Mouse (Mus musculus) cerebellum, adult 2 months (tissue): ENCODE measurements around the gene Sash1.

Experiments used
- CTCF ChIP-seq: fragments of 200-500 bp; IDR thresholded peaks from 2 replicates; pipeline ENCODE4 v1.5.1; 2011; ENCODE audit warnings: low read depth, mild to moderate bottlenecking, control low read depth, low read length, moderate library complexity, borderline replicate concordance; ENCODE audit not compliant: insufficient read depth
- POLR2A ChIP-seq: fragments of 200-500 bp; IDR thresholded peaks from 2 replicates; pipeline ENCODE4 v1.6.1; 2011; ENCODE audit warnings: low read length, control low read depth, borderline replicate concordance; ENCODE audit not compliant: insufficient read depth

DNA sequence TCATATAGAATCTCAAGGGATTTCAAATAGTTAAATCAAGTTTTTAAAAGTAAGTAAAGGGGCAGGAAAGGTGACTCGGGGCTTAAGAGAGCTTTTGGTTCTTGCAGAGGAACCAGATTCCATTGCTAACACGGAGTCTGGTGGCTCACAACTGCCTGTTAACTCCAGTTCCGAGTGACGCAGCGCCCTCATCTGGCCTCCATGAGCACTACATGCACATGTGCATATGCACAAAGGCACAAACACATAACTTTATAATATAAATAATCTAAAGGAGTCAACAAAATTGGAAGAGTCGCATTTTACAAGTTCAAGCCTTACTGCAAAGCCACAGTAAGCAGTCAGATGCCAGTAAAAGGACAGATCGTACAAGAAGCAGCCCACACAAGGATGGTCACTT, 107.0 kb downstream of the Sash1 start:
- TF ChIP-seq CTCF (no peak), POLR2A (no peak)
